Mouse (Mus musculus): ENCODE results near the gene Pakap. TPM values are rescaled to one million over a fixed set of nuclear protein-coding genes. Genes with fewer than 3 reads are reported as not detected.

Pakap gene
- polyA plus RNA-seq, 1 experiment from 2014 or later, result 35.4 TPM

GRCm38 (mm10) chr4:57866088-57866487, 298.1 kb downstream of the Pakap start:
- H3K4me1 ChIP-seq, result peaks cover 33% of the 10 kb centered on the region
- H3K4me3 ChIP-seq, result no peak overlapping the region
- H3K27ac ChIP-seq, result peak overlapping the region; percentile 11; the same call in 1 of the 2 replicates
- H3K36me3 ChIP-seq, result no peaks in the 10 kb centered on the region
- H3K9ac ChIP-seq, result no peak overlapping the region
- ATAC-seq (ENCODE audit: insufficient number of reproducible peaks, insufficient read depth, low FRiP score, low TSS enrichment, low read depth), result no peak
- WGBS, result 11% methylated on average over 2 of the region's 2 CpGs
- no peaks in the 10 kb centered on the region for H3K9me3 ChIP-seq
- no peaks in the 10 kb centered on the region for H3K27me3 ChIP-seq
- H3K4me2 ChIP-seq, result no peak overlapping the region

- Histone ChIP-seq H3K36me3 (no peaks in the 10 kb centered on the region), H3K27me3 (no peaks in the 10 kb centered on the region), H3K4me1 (peaks cover 29% of the 10 kb centered on the region), H3K4me2 (peak overlapping the region; percentile 31), H3K27ac (peak overlapping the region; percentile 66; the same call in 1 of the 2 replicates), H3K9ac (no peak overlapping the region), H3K4me3 (no peak overlapping the region), H3K9me3 (no peaks in the 10 kb centered on the region)
- WGBS, result 53% methylated on average over 9 of the region's 9 CpGs
- no peak for ATAC-seq (ENCODE audit: insufficient number of reproducible peaks, insufficient read depth, low FRiP score, low TSS enrichment, low read depth)
Measured at GRCm38 (mm10) chr4:57866990-57867389, 299.0 kb downstream of the Pakap start.

GRCm38 (mm10) chr4:57867454-57867853, 299.5 kb downstream of the Pakap start:
- Histone ChIP-seq H3K9me3 (no peaks in the 10 kb centered on the region), H3K9ac (no peak overlapping the region), H3K4me1 (peaks cover 24% of the 10 kb centered on the region), H3K4me2 (peak overlapping the region; percentile 31), H3K36me3 (no peaks in the 10 kb centered on the region), H3K4me3 (no peak overlapping the region), H3K27me3 (no peaks in the 10 kb centered on the region), H3K27ac (peak overlapping the region; percentile 66; the same call in 1 of the 2 replicates)
- no peak for ATAC-seq (ENCODE audit: insufficient number of reproducible peaks, insufficient read depth, low FRiP score, low TSS enrichment, low read depth)
- 46% methylated on average over 10 of the region's 10 CpGs for WGBS

- H3K27me3 ChIP-seq, result no peaks in the 10 kb centered on the region
- ATAC-seq (ENCODE audit: insufficient number of reproducible peaks, insufficient read depth, low FRiP score, low TSS enrichment, low read depth), result no peak
- H3K27ac ChIP-seq, result no peak overlapping the region
- peaks cover 12% of the 10 kb centered on the region for H3K4me1 ChIP-seq
- H3K4me2 ChIP-seq, result no peak overlapping the region
- no peak overlapping the region for H3K4me3 ChIP-seq
- H3K36me3 ChIP-seq, result no peaks in the 10 kb centered on the region
- no peak overlapping the region for H3K9ac ChIP-seq
- 91% methylated on average over 5 of the region's 5 CpGs for WGBS
- H3K9me3 ChIP-seq, result no peaks in the 10 kb centered on the region
Measured at GRCm38 (mm10) chr4:57879137-57879536, 311.2 kb downstream of the Pakap start.

- H3K36me3 ChIP-seq, result no peaks in the 10 kb centered on the region
- no peak overlapping the region for H3K4me3 ChIP-seq
- ATAC-seq (ENCODE audit: insufficient number of reproducible peaks, insufficient read depth, low FRiP score, low TSS enrichment, low read depth), result 0 out of 2 replicates have a peak, but pooled peaks have one; percentile 20
- H3K27me3 ChIP-seq, result no peaks in the 10 kb centered on the region
- H3K27ac ChIP-seq, result no peak overlapping the region
- WGBS, result 12% methylated on average over 6 of the region's 6 CpGs
- H3K4me1 ChIP-seq, result peaks cover 15% of the 10 kb centered on the region
- H3K4me2 ChIP-seq, result no peak overlapping the region
- H3K9me3 ChIP-seq, result no peaks in the 10 kb centered on the region
- no peak overlapping the region for H3K9ac ChIP-seq
Measured at GRCm38 (mm10) chr4:57879804-57880357, 311.9 kb downstream of the Pakap start.

- Histone ChIP-seq H3K27me3 (no peaks in the 10 kb centered on the region), H3K4me2 (no peak overlapping the region), H3K4me1 (peaks cover 33% of the 10 kb centered on the region), H3K4me3 (no peak overlapping the region), H3K9me3 (no peaks in the 10 kb centered on the region), H3K9ac (no peak overlapping the region), H3K27ac (no peak overlapping the region; the same call in 1 of the 2 replicates), H3K36me3 (no peaks in the 10 kb centered on the region)
- WGBS, result 72% methylated on average over 7 of the region's 7 CpGs
- ATAC-seq (ENCODE audit: insufficient number of reproducible peaks, insufficient read depth, low FRiP score, low TSS enrichment, low read depth), result no peak
Measured at GRCm38 (mm10) chr4:57883520-57884421, 315.8 kb downstream of the Pakap start.

GRCm38 (mm10) chr4:57884511-57884910, 316.5 kb downstream of the Pakap start:
- H3K9ac ChIP-seq, result no peak overlapping the region
- H3K4me3 ChIP-seq, result no peak overlapping the region
- peaks cover 33% of the 10 kb centered on the region for H3K4me1 ChIP-seq
- no peak overlapping the region for H3K27ac ChIP-seq
- no peaks in the 10 kb centered on the region for H3K9me3 ChIP-seq
- H3K4me2 ChIP-seq, result no peak overlapping the region
- ATAC-seq (ENCODE audit: insufficient number of reproducible peaks, insufficient read depth, low FRiP score, low TSS enrichment, low read depth), result no peak
- H3K27me3 ChIP-seq, result no peaks in the 10 kb centered on the region
- H3K36me3 ChIP-seq, result no peaks in the 10 kb centered on the region
- WGBS, result 84% methylated on average over 3 of the region's 3 CpGs

- Histone ChIP-seq H3K4me1 (peaks cover 29% of the 10 kb centered on the region), H3K27ac (no peak overlapping the region), H3K9ac (no peak overlapping the region), H3K4me2 (no peak overlapping the region), H3K27me3 (no peaks in the 10 kb centered on the region), H3K4me3 (no peak overlapping the region), H3K36me3 (no peaks in the 10 kb centered on the region), H3K9me3 (no peaks in the 10 kb centered on the region)
- no peak for ATAC-seq (ENCODE audit: insufficient number of reproducible peaks, insufficient read depth, low FRiP score, low TSS enrichment, low read depth)
- 85% methylated on average over 2 of the region's 2 CpGs for WGBS
Measured at GRCm38 (mm10) chr4:57885186-57885585, 317.2 kb downstream of the Pakap start.

GRCm38 (mm10) chr4:57886066-57886887, 318.3 kb downstream of the Pakap start:
- Histone ChIP-seq H3K4me1 (peaks cover 30% of the 10 kb centered on the region), H3K27ac (no peak overlapping the region), H3K9me3 (no peaks in the 10 kb centered on the region), H3K4me2 (no peak overlapping the region), H3K9ac (no peak overlapping the region), H3K27me3 (no peaks in the 10 kb centered on the region), H3K4me3 (no peak overlapping the region), H3K36me3 (no peaks in the 10 kb centered on the region)
- WGBS, result 60% methylated on average over 11 of the region's 11 CpGs
- ATAC-seq (ENCODE audit: insufficient number of reproducible peaks, insufficient read depth, low FRiP score, low TSS enrichment, low read depth), result no peak

GRCm38 (mm10) chr4:57886888-57887230, 318.9 kb downstream of the Pakap start:
- Histone ChIP-seq H3K9me3 (no peaks in the 10 kb centered on the region), H3K9ac (no peak overlapping the region), H3K4me2 (no peak overlapping the region), H3K36me3 (no peaks in the 10 kb centered on the region), H3K4me3 (no peak overlapping the region), H3K27me3 (no peaks in the 10 kb centered on the region), H3K27ac (no peak overlapping the region), H3K4me1 (peaks cover 36% of the 10 kb centered on the region)
- 86% methylated on average over 3 of the region's 3 CpGs for WGBS
- ATAC-seq (ENCODE audit: insufficient number of reproducible peaks, insufficient read depth, low FRiP score, low TSS enrichment, low read depth), result no peak

GRCm38 (mm10) chr4:57888246-57888645, 320.3 kb downstream of the Pakap start:
- no peak overlapping the region for H3K9ac ChIP-seq
- H3K27me3 ChIP-seq, result no peaks in the 10 kb centered on the region
- H3K9me3 ChIP-seq, result no peaks in the 10 kb centered on the region
- peaks cover 4% of the 10 kb centered on the region; the same call in 1 of the 2 replicates for H3K36me3 ChIP-seq
- no peak overlapping the region for H3K27ac ChIP-seq
- 97% methylated on average over 2 of the region's 2 CpGs for WGBS
- ATAC-seq (ENCODE audit: insufficient number of reproducible peaks, insufficient read depth, low FRiP score, low TSS enrichment, low read depth), result no peak
- peaks cover 40% of the 10 kb centered on the region for H3K4me1 ChIP-seq
- H3K4me2 ChIP-seq, result no peak overlapping the region
- H3K4me3 ChIP-seq, result no peak overlapping the region

Measured in embryonic facial prominence, embryonic 13.5 days (tissue).